Mouse (Mus musculus) erythroid progenitor cell, adult 5-6 weeks (primary cell): ENCODE data around the gene 1700003F12Rik. TPM values are rescaled to one million over a fixed set of nuclear protein-coding genes. Genes with fewer than 3 reads are reported as not detected.

ENCODE experiments used
- ATAC-seq: replicated peaks from 2 replicates; pipeline ENCODE4 v1.8.0; 2016; ENCODE audit warnings: moderate number of reproducible peaks, mild to moderate bottlenecking, moderate TSS enrichment, inconsistent platforms; ENCODE audit not compliant: poor library complexity, low FRiP score, severe bottlenecking
- total RNA-seq, 2 experiments: library from RNA; stranded (forward) in 1 of 2; stranded (reverse) in 1 of 2; fragments of 150-400 nt in 1 of 2; fragments of 186-747, 209-891 nt in 1 of 2; gene quantifications; 2 replicates each; pipeline versions ENCODE4 v1.2.3 to v1.2.4; 2015 to 2017; ENCODE audit warnings: low replicate concordance in 2 of 2

1700003F12Rik gene
- total RNA-seq, 2 experiments from 2014 or later, result not detected

GRCm38 (mm10) chr2:154570666-154571065, 23.8 kb downstream of the 1700003F12Rik start:
- no peak for ATAC-seq

GRCm38 (mm10) chr2:154571266-154571665, 24.4 kb downstream of the 1700003F12Rik start:
- ATAC-seq, result no peak

- no peak for ATAC-seq
Measured at GRCm38 (mm10) chr2:154571976-154572375, 25.1 kb downstream of the 1700003F12Rik start.

GRCm38 (mm10) chr2:154572996-154573395, 26.1 kb downstream of the 1700003F12Rik start:
- ATAC-seq, result no peak

GRCm38 (mm10) chr2:154574271-154574670, 27.4 kb downstream of the 1700003F12Rik start:
- no peak for ATAC-seq

GRCm38 (mm10) chr2:154576876-154577743, 30.2 kb downstream of the 1700003F12Rik start:
- no peak for ATAC-seq

GRCm38 (mm10) chr2:154577744-154578067, 30.8 kb downstream of the 1700003F12Rik start:
- ATAC-seq, result no peak

- ATAC-seq, result no peak
Measured at GRCm38 (mm10) chr2:154580586-154580985, 33.7 kb downstream of the 1700003F12Rik start.

GRCm38 (mm10) chr2:154581421-154581820, 34.5 kb downstream of the 1700003F12Rik start:
- no peak for ATAC-seq

- no peak for ATAC-seq
Measured at GRCm38 (mm10) chr2:154583906-154584872, 37.3 kb downstream of the 1700003F12Rik start.

- no peak for ATAC-seq
Measured at GRCm38 (mm10) chr2:154584931-154585601, 38.2 kb downstream of the 1700003F12Rik start.

- ATAC-seq, result no peak
Measured at GRCm38 (mm10) chr2:154586405-154586804, 39.5 kb downstream of the 1700003F12Rik start.

GRCm38 (mm10) chr2:154589051-154589450, 42.2 kb downstream of the 1700003F12Rik start:
- ATAC-seq, result no peak

- ATAC-seq, result no peak
Measured at GRCm38 (mm10) chr2:154591239-154591638, 44.4 kb downstream of the 1700003F12Rik start.

GRCm38 (mm10) chr2:154593025-154593424, 46.1 kb downstream of the 1700003F12Rik start:
- ATAC-seq, result peak; percentile 77

- ATAC-seq, result no peak
Measured at GRCm38 (mm10) chr2:154595775-154596174, 48.9 kb downstream of the 1700003F12Rik start.

GRCm38 (mm10) chr2:154597399-154597798, 50.5 kb downstream of the 1700003F12Rik start:
- no peak for ATAC-seq
